Mouse (Mus musculus) megakaryocyte, embryonic 14.5 days (primary cell): ENCODE measurements around the gene Alk.

Experiments
- FLI1 ChIP-seq: IDR thresholded peaks from 2 replicates; pipeline ENCODE4 v1.6.1; 2012; ENCODE audit warnings: low read length, inconsistent platforms, mixed read lengths
- GATA1 ChIP-seq: IDR thresholded peaks from 3 replicates; pipeline ENCODE4 v1.6.1; 2012; ENCODE audit warnings: mixed read lengths, low read length, inconsistent platforms, borderline replicate concordance

DNA sequence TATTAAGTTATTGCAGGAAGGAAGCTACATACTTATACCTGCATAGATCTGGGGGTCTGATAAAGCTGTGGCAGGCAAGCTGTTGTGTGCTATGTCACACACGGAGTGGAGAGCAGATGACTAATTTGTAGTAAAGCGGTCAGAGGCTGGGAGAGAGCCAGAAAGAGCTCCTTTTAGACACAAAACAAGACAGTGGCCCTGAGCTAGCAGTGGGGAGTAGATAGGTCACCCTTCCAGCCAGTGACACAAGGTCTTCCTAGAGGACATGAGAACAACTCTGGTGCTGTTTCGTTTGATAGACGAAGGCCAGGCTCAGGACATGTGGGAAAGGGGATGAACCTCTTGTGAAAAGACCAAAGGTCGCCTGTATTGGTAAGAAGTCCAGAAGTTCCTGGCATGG is 596.0 kb downstream of the Alk start:
- TF ChIP-seq GATA1 (no peak), FLI1 (no peak)
